Mouse (Mus musculus): Measurements from ENCODE around the gene Tex52. TPM values are rescaled to one million over a fixed set of nuclear protein-coding genes. Genes with fewer than 3 reads are reported as not detected.

Gene Tex52
- polyA plus RNA-seq, 2 experiments: 0.37 to 1.1 TPM

DNA sequence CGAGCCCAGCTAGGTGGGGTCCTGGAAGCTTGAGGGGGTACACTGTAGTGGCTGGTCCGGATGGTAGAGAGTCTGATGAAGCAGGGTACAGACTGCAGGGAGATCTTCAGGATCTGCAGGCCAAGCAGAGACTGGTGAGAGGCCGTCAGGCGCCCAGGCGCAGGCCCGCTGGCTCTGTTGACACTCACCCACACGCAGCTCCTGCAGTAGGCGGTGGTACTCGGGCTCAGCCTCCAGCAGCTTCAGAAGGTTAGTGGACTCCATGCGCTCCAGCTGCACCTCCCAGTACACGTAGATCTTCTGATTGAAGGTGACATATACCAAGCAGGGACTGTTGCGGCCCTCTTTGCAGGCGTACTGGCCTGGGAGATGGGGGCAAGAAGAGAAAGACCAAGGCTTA is 35.0 kb downstream of the Tex52 start:
- H3K36me3 ChIP-seq (ENCODE audit: control insufficient read depth, insufficient read depth, low read length): peaks cover 76% of the 10 kb centered on the region
- no peak overlapping the region for H3K4me3 ChIP-seq (replicated peaks; ENCODE audit: low read length)
- 95% methylated on average over 13 of the region's 13 CpGs for WGBS
- H3K4me2 ChIP-seq (replicated peaks; ENCODE audit: low read depth, low read length, severe bottlenecking): no peak overlapping the region
- ATAC-seq (ENCODE audit: low FRiP score, low read depth) (no peak), DNase-seq (ENCODE audit: low spot score) (no peak)
- no peaks in the 10 kb centered on the region for H3K4me1 ChIP-seq (ENCODE audit: control insufficient read depth, insufficient read depth, low read length)
- no peak overlapping the region for H3K27ac ChIP-seq (replicated peaks; ENCODE audit: low read depth, low read length)
- H3K9ac ChIP-seq (ENCODE audit: low read depth, low read length, severe bottlenecking): no peak overlapping the region
- no peak for TF ChIP-seq POLR2A (IDR thresholded peaks at IDR 0.05; ENCODE audit: borderline replicate concordance, extremely low read depth, insufficient read depth, insufficient read length)
- H3K27me3 ChIP-seq (ENCODE audit: control insufficient read depth, insufficient read depth, low read length): no peaks in the 10 kb centered on the region
- H3K9me3 ChIP-seq (ENCODE audit: control insufficient read depth, low read length): no peaks in the 10 kb centered on the region

DNA sequence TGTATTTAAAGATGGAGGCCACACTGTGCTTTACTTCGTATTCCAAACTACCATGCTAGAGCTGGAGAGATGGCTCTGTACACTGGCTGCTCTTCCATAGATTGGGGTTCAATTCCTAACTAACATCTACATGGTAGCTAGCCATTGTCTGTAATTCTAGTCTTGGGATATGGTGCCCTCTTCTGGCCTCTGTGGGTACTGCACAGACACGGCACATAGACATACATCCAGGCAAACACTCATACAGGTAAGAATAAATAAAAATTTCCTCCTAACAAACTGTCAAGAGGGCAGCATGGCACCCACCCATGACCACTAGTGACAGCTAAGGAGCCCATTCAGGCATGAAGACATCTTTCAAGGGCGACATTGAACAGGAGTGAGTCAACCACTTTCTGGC is 35.9 kb downstream of the Tex52 start:
- Histone ChIP-seq H3K9me3 (ENCODE audit: control insufficient read depth, low read length) (no peaks in the 10 kb centered on the region), H3K36me3 (ENCODE audit: control insufficient read depth, insufficient read depth, low read length) (peaks cover 73% of the 10 kb centered on the region), H3K4me1 (ENCODE audit: control insufficient read depth, insufficient read depth, low read length) (no peaks in the 10 kb centered on the region), H3K9ac (ENCODE audit: low read depth, low read length, severe bottlenecking) (no peak overlapping the region), H3K4me2 (replicated peaks; ENCODE audit: low read depth, low read length, severe bottlenecking) (no peak overlapping the region), H3K27me3 (ENCODE audit: control insufficient read depth, insufficient read depth, low read length) (no peaks in the 10 kb centered on the region), H3K4me3 (replicated peaks; ENCODE audit: low read length) (no peak overlapping the region), H3K27ac (replicated peaks; ENCODE audit: low read depth, low read length) (no peak overlapping the region)
- 21% methylated on average over 3 of the region's 3 CpGs for WGBS
- ATAC-seq (ENCODE audit: low FRiP score, low read depth) (peak; percentile 48; the same call in 1 of the 2 replicates), DNase-seq (ENCODE audit: low spot score) (peak; percentile 70)
- TF ChIP-seq POLR2A (IDR thresholded peaks at IDR 0.05; ENCODE audit: borderline replicate concordance, extremely low read depth, insufficient read depth, insufficient read length): no peak

DNA sequence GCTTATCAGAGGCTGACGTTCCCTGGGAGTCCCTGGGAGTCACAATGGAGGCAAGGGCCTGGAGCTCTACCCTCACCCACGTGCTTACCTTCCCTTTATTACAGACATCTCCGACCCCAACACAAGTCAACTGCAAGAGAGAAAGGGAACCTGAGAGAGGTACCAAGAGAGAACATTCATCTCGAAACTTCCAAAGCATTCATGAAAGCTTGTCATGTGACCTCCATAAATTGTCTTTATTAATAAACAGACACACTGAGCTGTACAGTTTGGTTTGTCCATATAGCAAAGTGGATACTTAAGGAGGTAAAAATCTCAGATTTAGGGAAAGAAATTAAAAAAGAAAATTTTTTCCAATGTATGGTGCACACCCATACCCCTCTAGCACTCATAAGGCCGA is 40.9 kb downstream of the Tex52 start:
- ATAC-seq (ENCODE audit: low FRiP score, low read depth): no peak
- Histone ChIP-seq H3K27me3 (ENCODE audit: control insufficient read depth, insufficient read depth, low read length) (no peaks in the 10 kb centered on the region), H3K27ac (replicated peaks; ENCODE audit: low read depth, low read length) (no peak overlapping the region), H3K4me1 (ENCODE audit: control insufficient read depth, insufficient read depth, low read length) (no peaks in the 10 kb centered on the region), H3K36me3 (ENCODE audit: control insufficient read depth, insufficient read depth, low read length) (peaks cover 32% of the 10 kb centered on the region), H3K4me2 (replicated peaks; ENCODE audit: low read depth, low read length, severe bottlenecking) (no peak overlapping the region), H3K9ac (ENCODE audit: low read depth, low read length, severe bottlenecking) (no peak overlapping the region), H3K4me3 (replicated peaks; ENCODE audit: low read length) (no peak overlapping the region), H3K9me3 (ENCODE audit: control insufficient read depth, low read length) (no peaks in the 10 kb centered on the region)
- DNase-seq (ENCODE audit: low spot score): no peak
- 82% methylated on average over 5 of the region's 5 CpGs for WGBS
- TF ChIP-seq POLR2A (IDR thresholded peaks at IDR 0.05; ENCODE audit: borderline replicate concordance, extremely low read depth, insufficient read depth, insufficient read length): no peak

DNA sequence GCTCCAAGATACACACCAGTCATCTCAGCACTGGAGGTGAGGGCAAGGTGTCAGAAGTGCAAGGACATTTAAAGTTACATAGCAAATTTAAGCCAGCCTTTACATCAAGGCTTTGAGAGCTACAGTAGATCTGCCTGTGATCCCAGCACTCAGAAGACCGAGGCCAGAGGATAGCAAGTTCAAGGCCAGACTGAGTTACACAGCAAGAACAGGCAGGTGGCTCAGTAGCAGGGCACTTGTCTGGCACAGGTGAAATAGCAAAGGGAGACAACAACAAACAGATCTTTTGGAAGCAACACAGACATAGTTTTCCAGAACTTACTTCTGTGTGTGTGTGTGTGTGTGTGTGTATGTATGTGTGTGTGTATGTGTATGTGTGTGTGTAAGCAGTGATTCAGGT is 42.8 kb downstream of the Tex52 start:
- Histone ChIP-seq H3K36me3 (ENCODE audit: control insufficient read depth, insufficient read depth, low read length) (peaks cover 13% of the 10 kb centered on the region), H3K4me1 (ENCODE audit: control insufficient read depth, insufficient read depth, low read length) (no peaks in the 10 kb centered on the region), H3K27ac (replicated peaks; ENCODE audit: low read depth, low read length) (no peak overlapping the region), H3K4me3 (replicated peaks; ENCODE audit: low read length) (no peak overlapping the region), H3K9ac (ENCODE audit: low read depth, low read length, severe bottlenecking) (no peak overlapping the region), H3K9me3 (ENCODE audit: control insufficient read depth, low read length) (no peaks in the 10 kb centered on the region), H3K4me2 (replicated peaks; ENCODE audit: low read depth, low read length, severe bottlenecking) (no peak overlapping the region), H3K27me3 (ENCODE audit: control insufficient read depth, insufficient read depth, low read length) (no peaks in the 10 kb centered on the region)
- DNase-seq (ENCODE audit: low spot score) (no peak), ATAC-seq (ENCODE audit: low FRiP score, low read depth) (no peak)
- TF ChIP-seq POLR2A (IDR thresholded peaks at IDR 0.05; ENCODE audit: borderline replicate concordance, extremely low read depth, insufficient read depth, insufficient read length): no peak
- 96% methylated on average over 1 of the region's 1 CpGs for WGBS

DNA sequence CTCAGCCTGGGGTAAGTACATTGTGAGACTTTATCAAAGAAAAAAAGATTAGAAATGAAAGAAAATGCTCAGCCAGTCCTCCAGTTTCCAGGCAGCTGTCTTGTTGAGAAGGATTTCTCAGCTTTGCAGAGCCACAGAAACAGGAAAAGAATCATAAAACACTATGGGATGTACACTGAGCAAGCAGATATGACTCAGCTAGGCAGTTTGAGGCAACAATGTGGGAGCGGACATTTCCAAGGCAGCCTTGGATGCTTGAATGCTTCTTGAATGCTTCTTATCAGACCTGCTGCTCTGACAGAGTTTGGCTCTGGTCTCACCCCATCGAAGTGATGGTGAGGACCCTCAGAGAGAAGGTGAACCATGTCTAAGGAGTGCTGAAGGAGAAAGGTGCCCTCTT is 45.8 kb downstream of the Tex52 start:
- H3K4me2 ChIP-seq (replicated peaks; ENCODE audit: low read depth, low read length, severe bottlenecking): no peak overlapping the region
- 0 out of 2 replicates have a peak, but pooled peaks cover 3% of the 10 kb centered on the region for H3K4me1 ChIP-seq (ENCODE audit: control insufficient read depth, insufficient read depth, low read length)
- no peak overlapping the region for H3K4me3 ChIP-seq (replicated peaks; ENCODE audit: low read length)
- H3K9me3 ChIP-seq (ENCODE audit: control insufficient read depth, low read length): no peaks in the 10 kb centered on the region
- no peaks in the 10 kb centered on the region for H3K27me3 ChIP-seq (ENCODE audit: control insufficient read depth, insufficient read depth, low read length)
- H3K9ac ChIP-seq (ENCODE audit: low read depth, low read length, severe bottlenecking): no peak overlapping the region
- WGBS: 98% methylated on average over 2 of the region's 2 CpGs
- DNase-seq (ENCODE audit: low spot score) (no peak), ATAC-seq (ENCODE audit: low FRiP score, low read depth) (no peak)
- no peak overlapping the region for H3K27ac ChIP-seq (replicated peaks; ENCODE audit: low read depth, low read length)
- H3K36me3 ChIP-seq (ENCODE audit: control insufficient read depth, insufficient read depth, low read length): 0 out of 2 replicates have a peak, but pooled peaks cover 2% of the 10 kb centered on the region
- TF ChIP-seq POLR2A (IDR thresholded peaks at IDR 0.05; ENCODE audit: borderline replicate concordance, extremely low read depth, insufficient read depth, insufficient read length): no peak

DNA sequence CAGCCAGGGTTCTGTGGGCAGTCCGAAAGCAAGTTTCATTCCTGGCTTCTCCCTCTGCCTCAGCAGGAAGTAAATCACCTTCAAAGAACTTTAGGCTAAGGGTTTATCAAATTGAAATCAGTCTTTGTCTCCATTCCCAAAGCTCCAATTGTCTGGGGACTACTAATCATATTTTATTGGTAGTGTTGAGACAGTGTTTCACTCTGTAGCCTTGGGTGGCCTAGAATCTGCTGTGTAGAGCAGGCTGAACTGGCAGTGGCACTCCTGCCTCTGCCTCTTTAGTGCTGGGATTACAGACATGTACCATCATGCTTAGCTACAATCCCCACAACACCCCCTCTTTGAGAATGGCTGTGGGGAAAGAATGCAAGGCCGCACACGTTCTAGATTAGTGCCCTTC is 46.2 kb downstream of the Tex52 start:
- Histone ChIP-seq H3K4me2 (replicated peaks; ENCODE audit: low read depth, low read length, severe bottlenecking) (no peak overlapping the region), H3K4me1 (ENCODE audit: control insufficient read depth, insufficient read depth, low read length) (0 out of 2 replicates have a peak, but pooled peaks cover 3% of the 10 kb centered on the region), H3K27me3 (ENCODE audit: control insufficient read depth, insufficient read depth, low read length) (no peaks in the 10 kb centered on the region), H3K27ac (replicated peaks; ENCODE audit: low read depth, low read length) (no peak overlapping the region), H3K9me3 (ENCODE audit: control insufficient read depth, low read length) (no peaks in the 10 kb centered on the region), H3K36me3 (ENCODE audit: control insufficient read depth, insufficient read depth, low read length) (0 out of 2 replicates have a peak, but pooled peaks cover 2% of the 10 kb centered on the region), H3K4me3 (replicated peaks; ENCODE audit: low read length) (no peak overlapping the region), H3K9ac (ENCODE audit: low read depth, low read length, severe bottlenecking) (no peak overlapping the region)
- WGBS: 90% methylated on average over 3 of the region's 3 CpGs
- ATAC-seq (ENCODE audit: low FRiP score, low read depth) (no peak), DNase-seq (ENCODE audit: low spot score) (no peak)
- no peak for TF ChIP-seq POLR2A (IDR thresholded peaks at IDR 0.05; ENCODE audit: borderline replicate concordance, extremely low read depth, insufficient read depth, insufficient read length)
